Mouse (Mus musculus): ENCODE results near the gene Apoa5. TPM values are rescaled to one million over a fixed set of nuclear protein-coding genes. Genes with fewer than 3 reads are reported as not detected.

Gene Apoa5
- polyA plus RNA-seq, 1 experiment from 2014 or later: 771 TPM

DNA sequence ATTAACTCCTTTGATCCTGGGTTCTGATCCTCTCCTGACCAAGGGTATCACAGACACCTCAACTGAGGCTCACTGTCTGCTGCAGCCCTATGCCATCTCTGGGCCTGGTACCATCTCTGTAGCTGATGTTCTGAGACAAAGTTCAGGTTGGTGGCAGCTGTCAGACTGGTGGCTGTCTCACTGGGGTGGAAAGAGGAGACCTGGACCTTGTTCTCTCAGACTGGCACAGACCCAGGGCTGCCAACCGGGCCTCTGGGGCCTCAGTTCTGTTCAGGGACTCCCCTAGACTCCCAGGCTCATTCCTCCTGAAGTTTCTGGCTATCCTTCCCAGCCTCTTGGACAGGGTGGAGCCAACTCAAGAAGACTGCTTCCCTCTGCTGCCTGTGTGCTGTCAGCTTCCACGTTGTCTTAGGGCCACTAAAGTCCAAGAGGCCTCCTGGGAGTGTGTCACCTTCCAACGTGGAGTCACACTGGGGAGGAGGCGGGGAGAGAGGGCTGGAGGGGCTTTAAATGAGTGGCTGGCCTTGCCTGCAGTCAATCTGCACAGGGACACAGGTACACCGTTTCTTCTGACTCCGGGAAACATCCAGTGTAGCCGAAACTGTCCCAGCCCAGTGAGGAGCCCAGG is 27.8 kb upstream of the Apoa5 start, which contains the start of gene Apoa4:
Gene Apoa4 (plus strand): TSS at position 171 of the 628 bp plus-strand sequence.
- Histone ChIP-seq H3K4me1 (ENCODE audit: insufficient read depth) (peaks cover 10% of the 10 kb centered on the region), H3K9ac (replicated peaks) (no peak within 1 kb of the TSS; the same call in 1 of the 2 replicates), H3K4me3 (ENCODE audit: low read depth, low read length) (no peak within 1 kb of the TSS), H3K27ac (ENCODE audit: low read depth) (no peak within 1 kb of the TSS), H3K9me3 (ENCODE audit: low read length) (no peaks in the 10 kb centered on the region), H3K4me2 (ENCODE audit: low read depth, low read length) (no peak within 1 kb of the TSS), H3K36me3 (replicated peaks; ENCODE audit: insufficient read depth, low read length) (no peaks in the 10 kb centered on the region), H3K27me3 (ENCODE audit: insufficient read depth, low read length) (no peaks in the 10 kb centered on the region)
- TF ChIP-seq EP300 (IDR thresholded peaks at IDR 0.05; ENCODE audit: low read depth): no peak
- no peak for TF ChIP-seq CTCF (IDR thresholded peaks at IDR 0.05; ENCODE audit: low read depth)
- DNase-seq (peak; percentile 17), ATAC-seq (no peak)
- WGBS (ENCODE audit: insufficient replicate concordance): 59% methylated on average over 7 of the region's 7 CpGs

DNA sequence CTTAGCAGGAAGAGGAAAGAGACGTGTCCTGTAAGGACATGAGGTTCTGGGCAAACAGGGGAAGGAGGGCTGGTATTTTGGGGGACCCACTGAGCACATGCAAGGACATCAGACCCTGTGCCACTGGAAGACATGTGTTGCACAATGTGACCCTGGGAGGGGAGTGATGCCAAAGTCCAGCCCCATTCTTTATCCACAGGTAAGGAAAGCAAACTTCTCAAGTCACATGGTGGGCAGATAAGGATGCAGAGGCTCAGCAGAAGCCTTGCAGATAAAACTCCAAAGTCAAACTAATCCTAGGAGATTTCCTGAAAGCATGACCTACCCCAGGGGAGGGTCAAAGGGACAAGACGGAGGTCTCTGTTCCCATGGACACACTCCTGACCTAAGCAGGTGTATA is 26.6 kb upstream of the Apoa5 start:
- no peak overlapping the region for H3K27ac ChIP-seq (ENCODE audit: low read depth)
- TF ChIP-seq CTCF (IDR thresholded peaks at IDR 0.05; ENCODE audit: low read depth) (no peak), EP300 (IDR thresholded peaks at IDR 0.05; ENCODE audit: low read depth) (no peak)
- no peaks in the 10 kb centered on the region for H3K27me3 ChIP-seq (ENCODE audit: insufficient read depth, low read length)
- H3K9ac ChIP-seq (replicated peaks): no peak overlapping the region
- DNase-seq (no peak), ATAC-seq (no peak)
- no peaks in the 10 kb centered on the region for H3K9me3 ChIP-seq (ENCODE audit: low read length)
- 57% methylated on average over 2 of the region's 2 CpGs for WGBS (ENCODE audit: insufficient replicate concordance)
- H3K4me1 ChIP-seq (ENCODE audit: insufficient read depth): peaks cover 8% of the 10 kb centered on the region
- no peak overlapping the region for H3K4me3 ChIP-seq (ENCODE audit: low read depth, low read length)
- H3K36me3 ChIP-seq (replicated peaks; ENCODE audit: insufficient read depth, low read length): no peaks in the 10 kb centered on the region
- no peak overlapping the region for H3K4me2 ChIP-seq (ENCODE audit: low read depth, low read length)

DNA sequence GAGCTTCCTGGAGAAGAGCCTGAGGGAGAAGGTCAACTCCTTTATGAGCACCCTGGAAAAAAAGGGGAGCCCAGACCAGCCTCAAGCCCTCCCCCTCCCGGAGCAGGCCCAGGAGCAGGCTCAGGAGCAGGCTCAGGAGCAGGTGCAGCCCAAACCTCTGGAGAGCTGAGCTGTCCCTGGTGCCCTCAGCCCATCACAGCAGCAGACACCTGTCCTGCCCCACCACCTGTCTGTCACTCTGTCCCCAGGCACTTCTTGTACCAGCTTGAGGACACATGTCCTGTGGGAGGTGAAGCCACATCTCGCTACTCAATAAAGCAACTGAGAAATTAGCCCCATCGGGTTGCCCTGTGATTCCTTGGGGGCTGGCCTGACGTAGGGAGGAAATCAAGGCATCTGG is 25.3 kb upstream of the Apoa5 start:
- no peak overlapping the region for H3K4me2 ChIP-seq (ENCODE audit: low read depth, low read length)
- WGBS (ENCODE audit: insufficient replicate concordance): 72% methylated on average over 4 of the region's 4 CpGs
- no peaks in the 10 kb centered on the region for H3K9me3 ChIP-seq (ENCODE audit: low read length)
- no peak overlapping the region for H3K27ac ChIP-seq (ENCODE audit: low read depth)
- peaks cover 7% of the 10 kb centered on the region for H3K4me1 ChIP-seq (ENCODE audit: insufficient read depth)
- peak; percentile 13 for DNase-seq
- no peaks in the 10 kb centered on the region for H3K27me3 ChIP-seq (ENCODE audit: insufficient read depth, low read length)
- H3K9ac ChIP-seq (replicated peaks): no peak overlapping the region
- H3K4me3 ChIP-seq (ENCODE audit: low read depth, low read length): no peak overlapping the region
- no peaks in the 10 kb centered on the region for H3K36me3 ChIP-seq (replicated peaks; ENCODE audit: insufficient read depth, low read length)
- no peak for ATAC-seq
- TF ChIP-seq CTCF (IDR thresholded peaks at IDR 0.05; ENCODE audit: low read depth): no peak
- TF ChIP-seq EP300 (IDR thresholded peaks at IDR 0.05; ENCODE audit: low read depth): no peak

DNA sequence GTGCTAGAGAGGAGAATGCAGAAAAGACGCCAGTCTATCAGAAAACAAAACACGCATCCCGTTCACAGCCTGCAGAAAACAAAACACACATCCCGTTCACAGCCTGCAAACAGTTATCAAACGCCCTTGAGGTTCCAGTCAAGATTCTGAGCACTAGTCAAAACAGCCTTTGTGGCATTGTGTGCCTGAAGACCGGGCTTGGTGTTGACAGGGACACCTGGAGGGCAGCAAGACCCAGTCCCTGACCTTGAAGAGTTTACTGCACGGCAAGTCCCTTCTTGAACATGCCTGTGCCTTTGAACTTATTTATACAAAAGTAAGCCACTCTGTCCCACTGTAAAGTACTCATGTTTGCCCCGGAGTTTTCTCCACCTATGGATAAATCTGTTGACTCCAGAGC is 24.8 kb upstream of the Apoa5 start:
- no peak overlapping the region for H3K27ac ChIP-seq (ENCODE audit: low read depth)
- ATAC-seq (no peak), DNase-seq (no peak)
- no peaks in the 10 kb centered on the region for H3K27me3 ChIP-seq (ENCODE audit: insufficient read depth, low read length)
- 60% methylated on average over 8 of the region's 8 CpGs for WGBS (ENCODE audit: insufficient replicate concordance)
- TF ChIP-seq CTCF (IDR thresholded peaks at IDR 0.05; ENCODE audit: low read depth): no peak
- TF ChIP-seq EP300 (IDR thresholded peaks at IDR 0.05; ENCODE audit: low read depth): no peak
- H3K4me1 ChIP-seq (ENCODE audit: insufficient read depth): peaks cover 7% of the 10 kb centered on the region
- H3K9me3 ChIP-seq (ENCODE audit: low read length): no peaks in the 10 kb centered on the region
- H3K36me3 ChIP-seq (replicated peaks; ENCODE audit: insufficient read depth, low read length): no peaks in the 10 kb centered on the region
- no peak overlapping the region for H3K4me3 ChIP-seq (ENCODE audit: low read depth, low read length)
- H3K9ac ChIP-seq (replicated peaks): no peak overlapping the region
- H3K4me2 ChIP-seq (ENCODE audit: low read depth, low read length): no peak overlapping the region

DNA sequence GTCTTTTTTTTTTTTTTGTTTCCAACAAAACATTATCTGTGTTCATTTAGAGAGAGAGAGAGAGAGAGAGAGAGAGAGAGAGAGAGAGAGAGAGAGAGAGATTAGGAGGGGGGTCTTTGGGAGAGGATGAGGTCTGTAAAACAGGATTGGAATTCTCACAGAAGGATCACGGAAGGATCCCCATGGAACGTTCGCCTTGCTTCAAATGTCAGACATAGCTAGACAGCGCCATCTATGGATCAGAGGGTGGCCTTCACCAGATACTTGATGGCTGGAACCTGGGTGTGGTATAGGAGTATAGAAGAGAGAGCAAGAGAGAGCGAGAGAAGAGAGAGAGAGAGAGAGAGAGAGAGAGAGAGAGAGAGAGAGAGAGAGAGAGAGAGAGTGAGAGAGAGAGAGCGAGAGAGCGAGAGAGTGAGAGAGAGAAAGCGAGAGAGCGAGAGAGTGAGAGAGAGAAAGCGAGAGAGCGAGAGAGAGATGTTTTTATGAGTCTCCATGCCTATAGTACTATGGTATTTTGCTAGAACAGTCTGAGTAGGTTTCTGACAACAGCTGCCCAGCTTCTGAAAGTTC is 21.6 kb upstream of the Apoa5 start:
- Histone ChIP-seq H3K4me1 (ENCODE audit: insufficient read depth) (no peaks in the 10 kb centered on the region; the same call in 1 of the 2 replicates), H3K9ac (replicated peaks) (no peak overlapping the region), H3K36me3 (replicated peaks; ENCODE audit: insufficient read depth, low read length) (no peaks in the 10 kb centered on the region), H3K9me3 (ENCODE audit: low read length) (no peaks in the 10 kb centered on the region), H3K4me3 (ENCODE audit: low read depth, low read length) (no peak overlapping the region), H3K27ac (ENCODE audit: low read depth) (no peak overlapping the region), H3K4me2 (ENCODE audit: low read depth, low read length) (no peak overlapping the region), H3K27me3 (ENCODE audit: insufficient read depth, low read length) (no peaks in the 10 kb centered on the region)
- WGBS (ENCODE audit: insufficient replicate concordance): 24% methylated on average over 11 of the region's 11 CpGs
- TF ChIP-seq CTCF (IDR thresholded peaks at IDR 0.05; ENCODE audit: low read depth): peak; percentile 90
- TF ChIP-seq EP300 (IDR thresholded peaks at IDR 0.05; ENCODE audit: low read depth): no peak
- ATAC-seq (peak; percentile 75), DNase-seq (peak; percentile 73)

DNA sequence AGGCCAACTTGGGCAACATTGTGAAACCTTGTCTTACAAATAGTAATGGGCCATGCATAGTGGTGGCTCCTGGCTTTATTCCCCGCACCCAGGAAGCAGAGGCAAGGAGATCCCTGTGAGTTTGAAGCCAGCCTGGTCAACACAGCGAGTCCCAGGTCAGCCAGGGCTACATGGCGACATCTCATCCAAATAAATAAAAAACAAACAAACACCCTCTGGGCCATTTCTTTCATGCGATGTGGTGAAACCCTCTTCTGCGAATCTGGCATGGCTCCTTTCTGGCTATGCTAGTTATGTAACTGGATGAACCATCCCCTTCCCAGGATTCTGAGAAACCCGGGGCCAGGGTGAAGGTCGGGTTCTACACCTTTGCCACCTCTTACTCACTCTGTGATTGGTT is 12.3 kb upstream of the Apoa5 start:
- 66% methylated on average over 7 of the region's 7 CpGs for WGBS (ENCODE audit: insufficient replicate concordance)
- TF ChIP-seq CTCF (IDR thresholded peaks at IDR 0.05; ENCODE audit: low read depth) (no peak), EP300 (IDR thresholded peaks at IDR 0.05; ENCODE audit: low read depth) (no peak)
- Histone ChIP-seq H3K4me2 (ENCODE audit: low read depth, low read length) (no peak overlapping the region), H3K4me3 (ENCODE audit: low read depth, low read length) (no peak overlapping the region), H3K36me3 (replicated peaks; ENCODE audit: insufficient read depth, low read length) (no peaks in the 10 kb centered on the region), H3K4me1 (ENCODE audit: insufficient read depth) (peaks cover 19% of the 10 kb centered on the region), H3K27me3 (ENCODE audit: insufficient read depth, low read length) (no peaks in the 10 kb centered on the region), H3K9me3 (ENCODE audit: low read length) (no peaks in the 10 kb centered on the region), H3K9ac (replicated peaks) (no peak overlapping the region), H3K27ac (ENCODE audit: low read depth) (peak overlapping the region; percentile 92)
- peak; percentile 46 for DNase-seq
- ATAC-seq: peak; percentile 83
